Mouse (Mus musculus) kidney, embryonic 16.5 days (tissue): ENCODE results near the gene Aim2. TPM values are rescaled to one million over a fixed set of nuclear protein-coding genes. Genes with fewer than 3 reads are reported as not detected.

Experiments
- ATAC-seq: fragments of 200-750 bp; cut with Nextera tagmentation; 2 replicates; pipeline ENCODE4 v1.8.0; 2017; ENCODE audit warnings: moderate TSS enrichment; ENCODE audit not compliant: low FRiP score, low TSS enrichment
- H3K27ac ChIP-seq: fragments of 300-500 bp; sonication (generic); 2 replicates; pipeline ENCODE4 v1.5.1; 2014; ENCODE audit warnings: low read length
- H3K27me3 ChIP-seq: fragments of 300-500 bp; sonication (generic); 2 replicates; pipeline ENCODE4 v1.6.1; 2014; ENCODE audit warnings: low read length, control low read depth, mixed read lengths; ENCODE audit not compliant: insufficient read depth
- H3K36me3 ChIP-seq: fragments of 300-500 bp; sonication (generic); 2 replicates; pipeline ENCODE4 v1.6.1; 2014; ENCODE audit warnings: low read length, control low read depth, mixed read lengths; ENCODE audit not compliant: insufficient read depth
- H3K4me1 ChIP-seq: fragments of 300-500 bp; sonication (generic); 2 replicates; pipeline ENCODE4 v1.6.1; 2014; ENCODE audit warnings: low read length, control low read depth, mixed read lengths; ENCODE audit not compliant: insufficient read depth
- H3K4me2 ChIP-seq: fragments of 300-500 bp; sonication (generic); replicated peaks from 2 replicates; pipeline ENCODE4 v1.6.1; 2014; ENCODE audit warnings: low read depth, low read length
- H3K4me3 ChIP-seq: fragments of 300-500 bp; sonication (generic); 2 replicates; pipeline ENCODE4 v1.5.1; 2014; ENCODE audit warnings: mild to moderate bottlenecking, low read length
- H3K9ac ChIP-seq: fragments of 300-500 bp; sonication (generic); replicated peaks from 2 replicates; pipeline ENCODE4 v1.6.1; 2014; ENCODE audit warnings: low read length
- H3K9me3 ChIP-seq: fragments of 300-500 bp; sonication (generic); 2 replicates; pipeline ENCODE4 v1.6.1; 2016; ENCODE audit warnings: low read length, control low read depth
- WGBS: fragments of 180-500 bp; shearing (Covaris S2); extraction: QIAGEN DNeasy Blood & Tissue Kit; methylation state at CpG from one replicate; pipeline ENCODE4 v1.1.7; 2014; 5-methylcytosine and 5-hydroxymethylcytosine counted together
- polyA plus RNA-seq: library from polyadenylated mRNA; unstranded; fragments of >200 nt; fragmentation: Nextera tagmentation; extraction: Ambion mirVana; gene quantifications from 2 replicates; pipeline ENCODE4 v1.2.1, GENCODE M21; 2015

The Aim2 gene
- polyA plus RNA-seq, 1 experiment from 2014 or later: 3.5 TPM

DNA sequence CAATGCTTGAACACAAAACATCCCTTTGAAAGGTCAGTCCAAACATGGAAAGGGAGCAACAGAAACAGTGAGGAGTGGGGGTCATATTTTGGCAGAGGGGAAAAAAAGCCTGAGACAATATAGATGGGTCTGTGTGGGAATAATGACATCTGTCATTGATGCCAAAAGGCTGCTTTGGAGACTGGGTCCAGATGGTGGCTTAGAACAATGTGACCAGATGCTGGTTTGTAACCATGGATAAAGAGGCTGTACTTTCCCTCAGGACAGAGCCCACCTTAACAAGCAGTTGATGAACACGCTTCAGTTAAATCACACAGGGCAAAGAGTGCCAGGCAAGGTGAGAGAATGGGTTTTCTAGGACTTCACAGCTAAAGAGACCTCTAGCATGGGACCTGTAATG lies 8.3 kb upstream of the Aim2 start:
- no peak for ATAC-seq
- Histone ChIP-seq H3K4me3 (no peak overlapping the region), H3K27me3 (no peaks in the 10 kb centered on the region), H3K9ac (no peak overlapping the region), H3K9me3 (no peaks in the 10 kb centered on the region), H3K4me1 (no peaks in the 10 kb centered on the region), H3K27ac (no peak overlapping the region), H3K4me2 (no peak overlapping the region), H3K36me3 (no peaks in the 10 kb centered on the region)
- 90% methylated on average over 1 of the region's 1 CpGs for WGBS

DNA sequence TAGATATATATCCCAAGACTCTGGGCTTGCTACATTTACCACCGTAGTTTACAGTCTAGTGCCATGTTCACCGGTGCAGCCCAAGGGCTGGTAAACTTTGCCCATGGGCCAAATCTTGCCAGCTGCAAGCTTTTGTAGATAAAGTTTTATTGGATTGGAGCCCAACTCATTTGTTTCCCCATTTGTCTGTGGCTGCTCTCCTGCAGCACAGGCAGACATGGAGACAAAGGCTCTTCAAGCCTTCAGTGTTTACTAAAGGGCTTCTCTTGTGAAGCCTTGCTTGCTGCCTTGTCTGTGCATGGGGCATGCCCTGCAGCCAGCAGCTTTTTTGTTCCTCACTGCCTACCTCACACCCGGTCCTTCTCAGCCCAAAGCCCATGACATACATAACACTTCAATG lies 6.7 kb upstream of the Aim2 start:
- Histone ChIP-seq H3K36me3 (no peaks in the 10 kb centered on the region), H3K4me1 (no peaks in the 10 kb centered on the region), H3K27ac (no peak overlapping the region), H3K4me3 (no peak overlapping the region), H3K4me2 (no peak overlapping the region), H3K9me3 (no peaks in the 10 kb centered on the region), H3K27me3 (no peaks in the 10 kb centered on the region), H3K9ac (no peak overlapping the region)
- no peak for ATAC-seq
- WGBS: 74% methylated on average over 3 of the region's 3 CpGs

DNA sequence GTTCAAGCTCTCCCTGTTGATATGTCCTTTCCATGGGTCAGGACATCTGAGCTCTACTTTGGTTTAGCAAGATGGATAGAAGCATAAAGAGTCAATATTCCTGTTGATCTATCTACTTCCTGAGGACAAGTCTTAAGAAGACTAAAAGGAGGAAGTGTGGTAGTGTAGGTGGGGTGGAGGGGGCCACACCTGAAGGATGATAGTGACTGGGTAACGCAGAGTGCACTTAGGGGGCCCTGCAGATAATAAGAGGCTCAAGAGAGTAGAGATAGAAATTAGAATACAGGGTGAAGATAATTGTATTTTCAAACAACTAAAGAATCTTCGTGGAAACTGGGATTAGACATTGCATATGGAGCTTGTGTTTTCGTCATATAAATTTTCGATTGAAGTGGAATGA lies 5.6 kb upstream of the Aim2 start:
- no peaks in the 10 kb centered on the region for H3K9me3 ChIP-seq
- H3K36me3 ChIP-seq: no peaks in the 10 kb centered on the region
- no peak overlapping the region for H3K27ac ChIP-seq
- no peak for ATAC-seq
- no peak overlapping the region for H3K9ac ChIP-seq
- H3K27me3 ChIP-seq: no peaks in the 10 kb centered on the region
- no peak overlapping the region for H3K4me2 ChIP-seq
- WGBS: 88% methylated on average over 4 of the region's 4 CpGs
- no peak overlapping the region for H3K4me3 ChIP-seq
- no peaks in the 10 kb centered on the region for H3K4me1 ChIP-seq

DNA sequence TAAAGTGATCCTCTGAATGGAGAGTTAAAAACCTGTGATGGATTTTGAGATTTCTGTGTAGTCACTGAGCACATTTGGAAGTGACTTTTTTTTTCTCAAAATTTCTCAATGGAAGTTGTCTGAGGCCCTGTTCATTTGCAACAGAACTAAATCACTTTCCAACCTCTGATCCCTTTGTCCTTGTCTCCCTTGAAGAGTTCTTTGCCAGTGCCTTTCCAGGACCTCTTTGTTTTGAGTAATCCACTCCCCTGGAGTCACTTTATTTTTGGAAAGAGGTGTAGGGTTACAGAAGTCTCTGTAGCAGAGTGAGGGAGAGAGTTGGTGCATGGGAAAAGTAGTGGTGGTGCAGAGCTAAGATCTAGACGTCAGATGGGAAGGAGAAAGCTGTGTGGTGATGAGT lies 2.2 kb upstream of the Aim2 start:
- Histone ChIP-seq H3K9ac (no peak overlapping the region), H3K4me3 (no peak overlapping the region), H3K27me3 (no peaks in the 10 kb centered on the region), H3K27ac (no peak overlapping the region), H3K36me3 (no peaks in the 10 kb centered on the region), H3K4me1 (no peaks in the 10 kb centered on the region), H3K4me2 (no peak overlapping the region), H3K9me3 (no peaks in the 10 kb centered on the region)
- 0% methylated on average over 1 of the region's 1 CpGs for WGBS
- ATAC-seq: no peak; the same call in 1 of the 2 replicates

DNA sequence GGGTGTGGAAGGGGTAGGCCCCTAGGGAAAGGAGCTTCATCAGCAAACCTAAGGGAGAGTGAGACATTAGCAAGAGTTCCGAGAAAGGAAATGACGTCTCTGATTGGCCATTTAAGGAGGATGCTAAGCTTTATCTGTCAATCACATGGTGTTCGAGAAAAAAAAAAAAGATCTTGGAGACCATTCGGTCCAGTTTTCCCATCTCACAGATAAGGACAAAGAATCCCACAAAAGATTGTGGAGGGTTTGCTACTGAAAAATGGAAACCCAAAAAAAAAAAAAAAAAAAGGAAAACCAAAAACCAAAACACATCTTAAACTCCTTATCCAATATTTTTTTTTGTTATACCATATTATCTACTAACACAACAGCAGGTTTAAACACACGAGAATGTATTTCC lies 1.5 kb upstream of the Aim2 start:
- Histone ChIP-seq H3K36me3 (no peaks in the 10 kb centered on the region), H3K4me1 (no peaks in the 10 kb centered on the region), H3K9me3 (no peaks in the 10 kb centered on the region), H3K27me3 (no peaks in the 10 kb centered on the region), H3K4me3 (no peak overlapping the region), H3K4me2 (no peak overlapping the region), H3K27ac (no peak overlapping the region), H3K9ac (no peak overlapping the region)
- ATAC-seq: no peak
- WGBS: 70% methylated on average over 5 of the region's 5 CpGs

DNA sequence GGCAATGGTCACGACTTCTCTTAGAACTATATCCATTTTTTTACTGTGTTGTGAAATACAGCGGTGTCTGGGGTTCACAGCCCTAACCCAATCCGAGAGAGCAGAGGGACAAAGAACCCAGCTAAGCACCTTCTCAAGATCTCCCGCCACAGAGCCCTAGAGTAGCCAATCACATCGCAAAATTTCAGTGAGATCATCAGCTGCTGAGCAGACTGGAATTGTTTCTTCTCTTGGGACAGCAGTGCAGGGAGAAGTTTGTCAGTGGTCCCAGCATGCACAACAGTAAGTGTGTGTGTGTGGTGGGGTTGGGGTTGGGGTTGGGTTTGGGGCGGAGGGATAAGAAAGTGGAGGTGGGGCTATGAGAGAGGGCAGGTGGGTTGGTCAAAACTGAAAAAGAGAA lies 733 bp upstream of the Aim2 start:
- ATAC-seq: peak; percentile 90
- H3K4me3 ChIP-seq: peak overlapping the region; percentile 20
- no peaks in the 10 kb centered on the region for H3K4me1 ChIP-seq
- H3K9me3 ChIP-seq: no peaks in the 10 kb centered on the region
- H3K27me3 ChIP-seq: no peaks in the 10 kb centered on the region
- H3K4me2 ChIP-seq: peak overlapping the region; percentile 50
- H3K27ac ChIP-seq: no peak overlapping the region
- 1% methylated on average over 6 of the region's 6 CpGs for WGBS
- no peaks in the 10 kb centered on the region for H3K36me3 ChIP-seq
- no peak overlapping the region for H3K9ac ChIP-seq

DNA sequence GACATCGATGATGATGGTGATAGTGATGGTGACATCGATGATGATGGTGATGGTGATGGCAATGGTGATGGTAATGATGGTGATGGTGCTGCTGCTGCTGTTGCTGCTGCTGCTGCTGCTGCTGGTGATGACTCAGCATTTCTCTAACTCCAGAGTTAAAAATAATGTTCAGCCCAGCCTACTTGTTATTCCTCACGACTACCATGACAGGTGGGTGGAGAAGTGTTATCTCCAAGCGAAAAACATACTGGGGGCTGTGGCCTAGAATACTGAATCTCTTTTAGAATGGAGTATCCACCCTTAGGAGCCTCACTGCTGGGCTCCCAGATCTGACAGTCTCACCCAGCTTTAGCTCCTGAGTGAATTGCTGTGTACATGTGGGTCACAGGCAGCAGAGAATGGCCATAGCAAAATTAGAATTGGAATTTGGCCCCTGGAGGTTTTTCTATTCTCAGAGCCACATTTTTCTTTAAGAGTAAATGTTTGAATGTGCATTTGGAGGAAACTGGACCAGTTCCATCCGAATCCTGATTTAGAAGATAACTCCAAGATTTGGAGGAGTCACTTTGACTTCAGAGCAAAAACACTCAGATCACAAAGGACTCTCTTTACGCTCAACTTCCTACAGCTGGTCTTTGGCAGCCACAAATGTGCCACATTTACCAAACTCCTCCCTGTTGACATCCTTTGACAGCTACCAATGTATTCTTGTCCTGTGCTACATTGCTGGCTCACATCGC lies 4.6 kb downstream of the Aim2 start:
- no peak overlapping the region for H3K4me3 ChIP-seq
- H3K27me3 ChIP-seq: no peaks in the 10 kb centered on the region
- no peak overlapping the region for H3K9ac ChIP-seq
- H3K27ac ChIP-seq: no peak overlapping the region
- no peak overlapping the region for H3K4me2 ChIP-seq
- H3K36me3 ChIP-seq: no peaks in the 10 kb centered on the region
- ATAC-seq: no peak
- 73% methylated on average over 7 of the region's 7 CpGs for WGBS
- H3K4me1 ChIP-seq: no peaks in the 10 kb centered on the region
- no peaks in the 10 kb centered on the region for H3K9me3 ChIP-seq

DNA sequence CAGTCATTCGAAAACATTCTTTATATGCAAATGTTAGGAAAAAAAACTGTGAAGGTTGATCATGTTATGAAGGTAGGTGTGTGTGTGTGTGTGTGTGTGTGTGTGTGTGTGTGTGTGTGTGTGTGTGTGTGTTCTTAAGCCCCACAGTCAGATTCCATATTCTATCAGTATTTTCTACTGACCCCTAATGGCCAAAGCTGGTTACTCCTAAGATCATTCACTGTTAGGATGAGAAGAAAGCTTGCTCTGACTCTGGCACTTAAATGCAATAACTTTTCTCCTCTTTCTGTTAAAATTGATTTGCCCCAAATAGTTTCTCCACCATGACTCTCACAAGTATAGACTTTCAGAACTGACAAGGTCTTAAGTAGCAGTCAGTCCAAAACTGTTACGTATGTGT lies 6.0 kb downstream of the Aim2 start:
- no peak for ATAC-seq
- H3K9ac ChIP-seq: no peak overlapping the region
- H3K27me3 ChIP-seq: no peaks in the 10 kb centered on the region
- no peak overlapping the region for H3K27ac ChIP-seq
- 86% methylated on average over 2 of the region's 2 CpGs for WGBS
- no peaks in the 10 kb centered on the region for H3K4me1 ChIP-seq
- H3K4me3 ChIP-seq: no peak overlapping the region
- no peaks in the 10 kb centered on the region for H3K36me3 ChIP-seq
- H3K9me3 ChIP-seq: no peaks in the 10 kb centered on the region
- H3K4me2 ChIP-seq: no peak overlapping the region

DNA sequence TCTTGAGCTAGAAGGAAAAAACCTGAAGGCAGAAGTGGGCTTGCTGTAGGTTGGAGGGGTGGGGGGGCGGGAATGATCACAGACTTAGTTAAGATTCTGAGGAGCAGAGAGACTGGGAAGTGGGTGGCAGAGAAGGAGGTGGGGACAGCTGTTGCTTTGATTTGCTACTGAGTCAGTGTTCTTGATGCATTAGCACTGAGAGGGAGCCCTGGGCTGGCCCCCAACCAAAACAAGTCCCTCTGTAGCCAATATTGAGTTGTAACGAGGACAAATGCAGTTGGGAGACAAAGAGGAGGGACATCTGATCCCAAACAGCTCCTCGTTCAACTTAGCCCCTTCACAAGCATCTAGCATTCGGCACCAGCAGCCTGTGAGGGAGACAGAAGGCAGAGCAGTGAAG lies 7.1 kb downstream of the Aim2 start:
- H3K4me1 ChIP-seq: no peaks in the 10 kb centered on the region
- no peaks in the 10 kb centered on the region for H3K27me3 ChIP-seq
- no peaks in the 10 kb centered on the region for H3K9me3 ChIP-seq
- H3K4me2 ChIP-seq: no peak overlapping the region
- WGBS: 29% methylated on average over 4 of the region's 4 CpGs
- no peak overlapping the region for H3K27ac ChIP-seq
- H3K36me3 ChIP-seq: no peaks in the 10 kb centered on the region
- H3K4me3 ChIP-seq: no peak overlapping the region
- no peak overlapping the region for H3K9ac ChIP-seq
- no peak for ATAC-seq

DNA sequence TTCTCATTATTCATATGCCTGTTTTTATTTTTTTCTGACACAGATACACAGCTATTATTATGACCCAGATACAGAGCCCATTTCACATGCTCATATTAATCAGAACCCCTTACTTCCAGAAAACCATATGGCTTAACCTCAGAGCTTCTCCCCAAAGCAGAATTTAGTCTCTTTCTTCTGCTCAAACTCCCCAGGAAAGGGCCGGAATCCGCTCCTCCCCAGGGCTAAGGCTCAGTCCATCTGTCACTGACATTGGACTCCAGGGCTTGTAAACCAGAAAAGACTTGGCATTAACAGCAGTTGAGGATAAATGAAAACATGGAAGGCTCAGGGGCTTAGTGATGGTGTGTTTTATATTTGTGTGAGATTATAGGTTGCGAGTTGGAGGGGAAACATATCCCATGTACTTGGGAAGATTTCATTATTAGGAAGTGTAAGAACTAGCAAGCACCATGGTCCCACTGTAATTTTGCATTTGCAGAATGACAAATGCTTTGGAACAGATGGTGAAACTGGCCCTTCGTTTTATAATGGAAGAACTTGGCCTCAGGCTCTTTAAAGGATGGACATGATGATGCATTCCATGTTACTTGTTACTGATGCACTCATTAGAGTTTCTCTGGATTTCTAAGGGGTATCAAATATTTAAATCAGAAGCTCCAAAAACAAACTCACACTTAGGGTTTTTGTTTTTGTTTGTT lies 9.1 kb downstream of the Aim2 start:
- 78% methylated on average over 4 of the region's 4 CpGs for WGBS
- Histone ChIP-seq H3K27me3 (peaks cover 4% of the 10 kb centered on the region; the same call in 1 of the 2 replicates), H3K4me3 (no peak overlapping the region), H3K4me2 (no peak overlapping the region), H3K4me1 (no peaks in the 10 kb centered on the region), H3K36me3 (no peaks in the 10 kb centered on the region), H3K9ac (no peak overlapping the region), H3K27ac (no peak overlapping the region), H3K9me3 (no peaks in the 10 kb centered on the region)
- ATAC-seq: no peak
